Mouse (Mus musculus): Measurements from ENCODE around the gene Pdilt. TPM values are rescaled to one million over a fixed set of nuclear protein-coding genes. Genes with fewer than 3 reads are reported as not detected.

Pdilt gene
- polyA plus RNA-seq, 2 experiments from 2014 or later, result not detected

DNA sequence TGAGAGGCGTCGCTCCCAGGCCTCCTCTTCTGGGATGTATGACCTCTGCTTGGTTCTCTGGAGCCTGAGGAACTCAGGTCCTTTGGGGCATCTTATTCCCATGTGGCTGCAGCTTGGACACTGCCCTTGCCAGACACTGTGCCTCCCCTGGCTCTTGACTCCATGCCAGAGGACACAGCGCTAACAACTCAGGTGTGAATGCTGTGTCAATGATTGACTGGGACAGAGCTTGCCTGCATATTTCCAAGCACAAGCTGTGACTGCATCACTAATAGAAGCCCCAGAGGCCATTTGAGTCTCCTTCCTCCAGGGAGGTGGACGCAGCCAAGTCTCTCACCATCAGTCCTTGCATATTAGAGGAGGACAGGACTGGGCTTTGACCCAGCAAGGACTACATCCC is 12.1 kb downstream of the Pdilt start:
- ATAC-seq, result no peak

DNA sequence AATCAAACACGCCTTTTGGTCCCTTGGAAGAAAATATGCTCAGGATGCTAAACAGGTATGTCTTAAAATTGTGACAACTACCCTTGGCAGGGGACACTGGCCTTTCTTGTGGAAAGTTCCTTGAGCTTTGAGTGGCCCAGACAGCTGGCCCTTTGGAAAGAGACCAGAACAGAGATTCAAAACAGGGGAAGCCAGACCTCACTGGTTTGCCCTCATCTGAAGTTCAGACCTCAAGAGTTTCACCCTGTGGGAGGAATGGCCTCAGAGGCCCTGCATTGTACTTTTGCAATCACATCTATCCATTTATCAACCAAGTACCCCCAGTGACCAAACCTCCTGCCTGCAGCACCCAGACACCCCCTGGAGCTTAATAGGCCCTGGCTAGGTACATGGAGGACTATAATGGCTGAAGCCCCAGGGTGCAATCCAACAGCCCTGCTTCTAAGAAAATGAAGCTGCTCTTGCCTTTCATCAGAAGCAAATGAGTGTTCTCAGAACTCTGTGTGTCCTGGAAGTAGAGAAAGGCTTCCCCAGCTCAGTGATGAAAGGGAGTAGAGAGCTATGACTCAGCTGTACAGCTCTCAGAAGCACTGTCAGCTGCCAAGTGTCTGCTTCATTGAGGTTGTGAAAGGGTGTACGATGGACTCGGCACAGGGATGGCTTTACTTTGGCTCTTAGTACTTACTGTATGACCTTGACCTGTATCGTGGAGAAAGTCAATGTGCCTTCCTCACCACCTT is 33.1 kb downstream of the Pdilt start:
- ATAC-seq, result no peak

DNA sequence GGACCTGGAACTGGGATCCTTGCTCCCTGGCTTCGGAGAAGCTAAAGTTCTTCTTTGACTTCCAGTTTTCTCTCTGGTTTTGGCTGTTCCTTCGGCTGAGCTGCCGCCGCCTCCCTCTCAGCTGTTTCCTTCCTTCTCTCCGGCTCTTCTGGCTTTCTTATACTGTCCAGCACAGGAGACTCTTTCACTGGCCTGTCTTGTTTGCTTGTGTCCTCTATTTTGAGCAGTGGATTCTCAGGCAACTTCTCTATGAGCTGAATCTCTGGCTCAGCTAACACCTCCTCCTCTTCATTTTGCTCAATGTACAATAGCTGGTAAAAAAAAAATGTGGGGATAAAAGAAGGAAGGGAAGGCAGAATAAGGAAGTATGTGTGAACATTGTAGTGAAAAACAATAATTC is 36.6 kb downstream of the Pdilt start:
- no peak for ATAC-seq

DNA sequence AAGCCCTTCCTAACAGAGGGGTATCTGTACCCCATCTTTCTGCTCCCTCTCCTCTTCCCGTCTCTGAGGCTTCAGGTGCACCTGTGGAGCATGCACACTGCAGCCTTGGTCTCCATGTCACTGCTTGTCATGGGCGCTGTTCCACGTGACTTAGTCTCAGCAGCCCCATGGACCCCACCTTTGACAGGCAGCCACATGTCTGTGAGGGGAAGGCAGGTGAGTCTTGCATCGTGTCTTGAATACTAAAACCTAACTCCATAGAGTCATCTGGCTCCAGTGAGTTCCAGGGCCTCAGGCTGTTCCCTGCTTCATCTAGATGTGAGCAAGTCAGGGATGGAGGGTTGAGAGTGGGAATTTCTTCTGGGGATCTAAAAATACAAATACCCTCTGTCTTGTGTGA is 39.1 kb downstream of the Pdilt start:
- no peak for ATAC-seq

DNA sequence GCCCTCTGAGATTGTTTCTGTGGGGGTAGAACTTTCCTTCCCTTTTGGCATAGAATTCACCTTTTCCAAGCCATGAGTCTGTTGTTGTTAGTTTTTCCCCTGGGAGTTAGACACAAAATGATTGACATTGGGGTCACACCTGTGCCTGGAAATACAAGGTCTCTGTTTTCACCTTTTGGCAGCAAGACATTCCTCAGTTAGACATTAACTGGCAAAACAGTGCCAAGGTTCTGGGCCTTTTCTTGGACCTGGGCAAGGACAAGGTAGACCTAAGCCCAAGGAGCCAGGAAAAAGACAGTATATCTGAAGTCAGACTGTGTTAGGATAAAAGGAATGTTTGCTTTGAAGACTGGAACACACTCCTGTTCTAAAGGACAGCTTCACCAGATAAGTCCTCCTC is 44.0 kb downstream of the Pdilt start, which contains the start of gene Umod:
Gene Umod (minus strand): TSS at position 27 of the 400 bp plus-strand sequence.
- no peak for ATAC-seq

DNA sequence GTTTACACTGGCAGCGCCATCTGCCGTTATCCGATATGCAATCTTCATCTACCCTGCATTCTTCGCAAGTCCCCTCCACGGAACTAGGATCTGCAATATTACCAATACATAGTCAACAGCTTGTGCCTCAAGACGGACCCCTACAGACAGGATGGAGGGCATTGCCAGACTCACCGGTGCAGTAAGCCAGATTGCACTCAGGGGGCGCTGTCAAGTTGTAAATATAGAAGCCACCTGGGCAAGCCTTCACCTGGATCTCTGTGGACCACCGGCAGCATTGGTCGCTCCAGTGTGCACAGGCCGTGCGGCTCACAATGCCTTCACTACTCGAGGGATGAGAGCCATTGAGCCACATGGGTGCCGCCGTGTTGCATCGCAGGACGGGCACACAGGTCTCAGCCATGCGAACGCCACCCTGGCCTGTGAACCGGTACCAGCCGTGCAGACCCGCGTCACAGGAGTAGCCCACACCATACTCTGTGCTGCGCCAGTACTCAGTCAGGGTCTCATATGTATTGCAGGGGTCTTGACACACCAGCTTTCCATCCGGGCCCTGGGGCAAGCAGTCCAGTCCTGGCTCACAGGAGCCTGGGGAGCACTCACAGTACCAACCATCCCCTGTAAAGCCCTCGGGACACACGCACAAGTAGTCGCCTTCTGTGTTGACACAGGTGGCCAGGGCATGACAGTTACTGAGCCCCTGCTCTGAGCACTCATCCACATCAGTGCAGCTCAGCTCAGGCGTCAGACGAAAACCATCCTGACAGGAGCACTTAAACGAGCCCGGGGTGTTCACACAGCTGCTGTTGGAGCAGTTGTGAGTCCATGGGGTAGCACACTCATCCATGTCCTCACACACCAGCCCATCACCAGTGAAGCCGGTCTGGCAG is 46.5 kb downstream of the Pdilt start:
- ATAC-seq, result no peak

DNA sequence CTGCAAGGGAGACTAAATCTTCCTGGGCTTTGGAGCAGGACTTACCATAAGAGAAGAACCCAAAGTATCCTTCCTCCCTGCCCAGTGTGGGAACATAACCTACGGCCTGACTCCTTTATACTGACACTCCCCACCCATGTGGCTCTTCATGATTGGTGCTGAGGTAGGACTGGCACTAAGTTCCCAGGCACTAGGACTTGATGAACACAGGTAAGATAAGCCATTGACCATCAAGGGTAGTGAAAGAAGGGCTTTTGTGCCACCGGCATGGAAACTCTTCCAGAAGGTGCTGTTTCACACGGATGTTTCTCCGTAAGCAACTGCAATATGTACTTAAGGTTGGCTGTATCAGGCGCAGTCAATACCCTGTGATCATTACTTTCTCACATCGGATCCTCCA is 64.1 kb downstream of the Pdilt start, which contains the start of gene Gp2:
Gene Gp2 (minus strand): TSS at position 101 of the 400 bp plus-strand sequence.
- ATAC-seq, result no peak

DNA sequence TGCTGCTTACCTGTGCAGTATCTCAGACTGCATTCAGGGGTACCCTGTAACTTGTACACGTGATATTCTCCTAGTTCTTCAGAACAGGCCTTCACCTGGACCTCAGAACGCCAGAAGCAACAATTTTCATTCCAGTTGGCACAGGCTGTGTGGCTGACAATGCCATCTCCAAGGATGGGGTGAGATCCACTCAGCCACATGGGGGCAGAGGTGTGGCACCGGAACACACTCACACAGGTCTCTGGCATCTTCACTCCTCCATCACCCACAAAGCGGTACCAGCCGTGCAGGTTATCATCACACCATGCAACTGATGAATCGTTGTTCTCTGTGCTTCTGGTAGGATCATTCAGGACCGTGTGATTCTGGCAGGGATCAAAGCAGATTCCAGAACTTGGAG is 69.1 kb downstream of the Pdilt start:
- no peak for ATAC-seq

DNA sequence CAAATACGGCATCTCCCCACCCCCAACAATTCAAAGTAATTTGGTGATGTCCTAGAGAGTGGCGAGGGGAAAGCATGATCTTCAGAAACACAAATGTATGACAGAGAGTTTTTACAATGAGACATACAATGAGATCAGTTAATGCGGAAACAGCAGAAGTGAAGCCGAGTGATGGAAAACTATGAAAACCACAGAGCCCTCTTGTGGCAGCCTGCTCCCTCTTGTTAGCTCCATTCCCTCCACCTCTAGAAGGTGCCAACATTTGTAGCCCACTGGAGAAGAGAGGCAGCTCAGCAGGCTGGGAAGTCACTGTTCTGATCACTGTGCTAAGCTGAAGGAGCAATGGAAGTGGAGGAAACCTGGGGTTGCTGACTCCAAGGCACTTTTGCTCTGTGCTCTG is 79.4 kb downstream of the Pdilt start:
- no peak for ATAC-seq

DNA sequence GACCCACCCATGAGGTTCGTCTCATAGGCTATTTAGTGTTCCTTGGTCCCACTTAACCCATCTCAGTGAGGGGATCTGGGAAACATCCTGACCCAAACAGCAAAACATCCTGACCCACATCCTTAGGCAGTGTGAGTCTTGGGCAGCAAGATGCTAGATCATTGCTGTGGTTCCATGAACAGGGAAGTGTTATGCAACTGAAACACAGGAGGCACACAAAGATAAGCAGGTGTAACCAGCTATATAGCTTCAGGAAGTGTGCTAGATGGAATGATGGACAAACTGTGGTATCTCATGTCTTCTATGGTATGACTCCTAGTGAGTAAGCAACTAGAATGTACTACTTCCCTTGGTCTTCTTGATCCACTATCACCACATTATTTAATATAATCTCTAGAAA is 81.4 kb downstream of the Pdilt start:
- no peak for ATAC-seq

Other genes with a start within 250 kb of the Pdilt start
- not detected for gene Gp2, start 64.2 kb downstream of the Pdilt start, polyA plus RNA-seq (2017; shearing (Covaris generic))
- gene Umod, start 44.2 kb downstream of the Pdilt start, polyA plus RNA-seq (2017; shearing (Covaris generic)), result not detected
- gene Acsm5, start 4.0 kb downstream of the Pdilt start, polyA plus RNA-seq (2017; shearing (Covaris generic)), result not detected
- gene Acsm2, start 30.9 kb upstream of the Pdilt start, polyA plus RNA-seq (2017; shearing (Covaris generic)), result under 1 TPM in 1 of 2 experiments, not detected in 1; 0.25 TPM
- not detected for gene Acsm1, start 83.5 kb upstream of the Pdilt start, polyA plus RNA-seq (2017; shearing (Covaris generic))
- gene Acsm4, start 166.5 kb upstream of the Pdilt start, polyA plus RNA-seq (2017; shearing (Covaris generic)), result not detected
- gene Thumpd1, start 197.3 kb upstream of the Pdilt start, polyA plus RNA-seq (2017; shearing (Covaris generic)), result 10 to 100 TPM; 46.6 to 48.6 TPM
- not detected for gene Acsm3, start 237.4 kb upstream of the Pdilt start, polyA plus RNA-seq (2017; shearing (Covaris generic))